In the genomic region with DNA sequence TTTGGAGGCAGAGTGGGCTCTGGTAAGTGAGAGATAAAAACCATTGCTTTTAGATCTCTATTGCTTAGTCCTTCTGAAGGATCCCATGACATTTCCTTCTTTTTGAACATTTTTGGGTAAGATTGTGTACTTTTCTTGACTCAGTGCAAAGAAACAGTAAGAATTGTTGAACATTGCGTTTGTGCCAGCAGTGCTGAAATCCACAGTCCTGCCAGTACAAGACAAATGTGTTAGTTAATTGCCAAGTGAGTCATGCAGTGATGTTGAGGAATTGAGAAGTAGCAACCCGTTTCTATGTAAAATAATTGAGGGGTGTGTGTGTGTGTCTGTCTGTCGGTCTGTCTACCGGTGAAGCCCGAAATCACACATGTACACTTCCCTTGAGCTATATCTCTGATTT, we compare ENCODE assay signal across 23 mouse cellular contexts. TPM values are rescaled to one million over a fixed set of nuclear protein-coding genes. Genes with fewer than 3 reads are reported as not detected.
DNase-seq lines count a peak whose midpoint lies in the region; ATAC-seq and TF ChIP-seq lines count a peak whose summit lies in the region.
"Had no signal": no experiment of that assay in that cellular context is flagged by ENCODE, and none has a peak within 500 bp of the region (broad histone marks: within the 10 kb centered on the region; RNA-seq: fewer than 3 reads in every experiment).

No protein-coding gene starts in this region.

- DNase-seq in adrenal gland, postnatal 10 days = peak; percentile 5
- DNase-seq in adrenal gland, postnatal 4 days (ENCODE audit: low spot score in 2 of 2) = no peak
- DNase-seq in layer of hippocampus, adult 2 months (ENCODE audit: low spot score in 2 of 2) = peak in 1 of 2 experiments; percentile 15
- DNase-seq in layer of hippocampus, postnatal 36 days = no peak
- peak; percentile 4 for DNase-seq in midbrain, postnatal 0 days (ENCODE audit: low spot score)
- peak; percentile 85 for DNase-seq in adipocyte (ENCODE audit: low spot score)
- DNase-seq in embryonic facial prominence, embryonic 10.5 days (ENCODE audit: low spot score) = no peak
- DNase-seq: cerebellum, adult 9-10 months; kidney, adult 2 months; right cerebral cortex, postnatal 4 days; thymus, postnatal 25 days had no signal

- ATAC-seq in midbrain, postnatal 0 days (ENCODE audit: low FRiP score) = no peak
- ATAC-seq in midbrain, embryonic 15.5 days (replicated peaks) = no peak
- ATAC-seq: CD4-positive, CD25-positive, alpha-beta regulatory T cell, adult 4 months; forebrain, embryonic 16.5 days; Patski had no signal

- H3K36me3 ChIP-seq in midbrain, postnatal 0 days (ENCODE audit: insufficient read depth, low read length) = no peaks in the 10 kb centered on the region
- H3K36me3 ChIP-seq in midbrain, embryonic 15.5 days (replicated peaks) = no peaks in the 10 kb centered on the region
- H3K36me3 ChIP-seq in embryonic facial prominence, embryonic 10.5 days (replicated peaks) = 0 out of 2 replicates have a peak, but pooled peaks cover 6% of the 10 kb centered on the region
- H3K36me3 ChIP-seq: embryonic facial prominence, embryonic 15.5 days; hindbrain, embryonic 15.5 days; neural tube, embryonic 15.5 days had no signal

- TF ChIP-seq CTCF in layer of hippocampus, adult 2 months (conservative IDR thresholded peaks at IDR 0.05) = no peak
- no peak for TF ChIP-seq CTCF in midbrain, postnatal 0 days (IDR thresholded peaks at IDR 0.05)

- no peaks in the 10 kb centered on the region for H3K9me3 ChIP-seq in midbrain, postnatal 0 days (ENCODE audit: low read length)
- no peaks in the 10 kb centered on the region for H3K9me3 ChIP-seq in midbrain, embryonic 15.5 days
- H3K9me3 ChIP-seq in embryonic facial prominence, embryonic 10.5 days = no peaks in the 10 kb centered on the region
- H3K9me3 ChIP-seq: embryonic facial prominence, embryonic 15.5 days; forebrain, embryonic 10.5 days; hindbrain, embryonic 15.5 days; midbrain, embryonic 10.5 days; neural tube, embryonic 15.5 days had no signal

- no peaks in the 10 kb centered on the region for H3K4me1 ChIP-seq in midbrain, postnatal 0 days (ENCODE audit: insufficient read depth, low read length)
- H3K4me1 ChIP-seq in midbrain, embryonic 15.5 days = peaks cover 18% of the 10 kb centered on the region
- peaks cover 13% of the 10 kb centered on the region; the same call in 1 of the 2 replicates for H3K4me1 ChIP-seq in embryonic facial prominence, embryonic 10.5 days
- H3K4me1 ChIP-seq: embryonic facial prominence, embryonic 15.5 days had no signal

- H3K4me2 ChIP-seq in midbrain, postnatal 0 days (ENCODE audit: low read depth, low read length, poor library complexity, severe bottlenecking) = no peak overlapping the region
- no peak overlapping the region for H3K4me2 ChIP-seq in midbrain, embryonic 15.5 days
- H3K4me2 ChIP-seq: embryonic facial prominence, embryonic 15.5 days; heart, embryonic 11.5 days; hindbrain, embryonic 15.5 days; liver, embryonic 11.5 days; neural tube, embryonic 15.5 days had no signal

- no peak overlapping the region for H3K4me3 ChIP-seq in layer of hippocampus, adult 2 months
- H3K4me3 ChIP-seq in midbrain, postnatal 0 days (ENCODE audit: low read depth, low read length) = no peak overlapping the region
- H3K4me3 ChIP-seq in midbrain, embryonic 15.5 days = no peak overlapping the region
- no peak overlapping the region for H3K4me3 ChIP-seq in embryonic facial prominence, embryonic 10.5 days
- H3K4me3 ChIP-seq: embryonic facial prominence, embryonic 15.5 days; forebrain, embryonic 10.5 days; hindbrain, embryonic 15.5 days; midbrain, embryonic 10.5 days; neural tube, embryonic 15.5 days had no signal

- peak overlapping the region; percentile 23; the same call in 1 of the 2 replicates for H3K27ac ChIP-seq in layer of hippocampus, adult 2 months
- no peak overlapping the region for H3K27ac ChIP-seq in midbrain, postnatal 0 days (ENCODE audit: low read depth, low read length)
- no peak overlapping the region for H3K27ac ChIP-seq in midbrain, embryonic 15.5 days
- no peak overlapping the region for H3K27ac ChIP-seq in embryonic facial prominence, embryonic 10.5 days (replicated peaks)
- H3K27ac ChIP-seq: embryonic facial prominence, embryonic 15.5 days; forebrain, embryonic 10.5 days; hindbrain, embryonic 15.5 days; kidney, postnatal 0 days; midbrain, embryonic 10.5 days; neural tube, embryonic 15.5 days had no signal

- no peak overlapping the region for H3K9ac ChIP-seq in midbrain, postnatal 0 days (replicated peaks; ENCODE audit: low read length, poor library complexity, severe bottlenecking)
- H3K9ac ChIP-seq in midbrain, embryonic 15.5 days = no peak overlapping the region
- H3K9ac ChIP-seq: embryonic facial prominence, embryonic 15.5 days; hindbrain, embryonic 15.5 days; neural tube, embryonic 15.5 days had no signal

- H3K27me3 ChIP-seq in midbrain, postnatal 0 days (ENCODE audit: insufficient read depth, low read length) = no peaks in the 10 kb centered on the region
- 0 out of 2 replicates have a peak, but pooled peaks cover 2% of the 10 kb centered on the region for H3K27me3 ChIP-seq in midbrain, embryonic 15.5 days (replicated peaks)
- peaks cover 45% of the 10 kb centered on the region for H3K27me3 ChIP-seq in embryonic facial prominence, embryonic 10.5 days (replicated peaks; ENCODE audit: low read depth, poor library complexity, severe bottlenecking)
- H3K27me3 ChIP-seq: hindbrain, embryonic 15.5 days had no signal

- WGBS in midbrain, postnatal 0 days = 94% methylated on average over 5 of the region's 5 CpGs
- WGBS in midbrain, embryonic 15.5 days = 91% methylated on average over 5 of the region's 5 CpGs
- WGBS in embryonic facial prominence, embryonic 10.5 days = 90% methylated on average over 5 of the region's 5 CpGs

RNA-seq across cellular contexts. Expression of a gene that starts 5.3 kb away (rescaled TPM):
- total RNA-seq in adrenal gland, postnatal 10 days (2021) = 10 to 100 TPM in 1 of 2 experiments, 1 to 10 TPM in 1; 9.9 to 13.3 TPM
- 10 to 100 TPM; 12.8 to 15.3 TPM for total RNA-seq in adrenal gland, postnatal 4 days (2021)
- total RNA-seq in layer of hippocampus, adult 2 months (2021) = 10 to 100 TPM; 47.4 to 48.1 TPM
- total RNA-seq in layer of hippocampus, postnatal 36 days (2021) = 10 to 100 TPM; 47.3 to 48.5 TPM
- 19.0 and 22.3 TPM in 2 replicates for total RNA-seq in midbrain, postnatal 0 days (2014; rRNA removed)
- 6.9 and 7.4 TPM in 2 replicates for polyA plus RNA-seq in midbrain, postnatal 0 days (2015; fragmentation: Nextera tagmentation; extraction: Ambion mirVana)
- 7.5 and 8.2 TPM in 2 replicates for polyA plus RNA-seq in midbrain, embryonic 15.5 days (2015; fragmentation: Nextera tagmentation; extraction: Ambion mirVana)
- 2.7 and 2.8 TPM in 2 replicates for polyA plus RNA-seq in embryonic facial prominence, embryonic 10.5 days (2016; fragmentation: Nextera tagmentation; extraction: Ambion mirVana)

Comparison
In these comparisons a context has a peak if more than half of its experiments do, and no peak if none do; other contexts are left out.
1. DNase-seq: peak in adrenal gland, postnatal 10 days (single experiment), midbrain, postnatal 0 days (single experiment) and adipocyte (single experiment); none in adrenal gland, postnatal 4 days (0 of 2), layer of hippocampus, postnatal 36 days (0 of 2) and embryonic facial prominence, embryonic 10.5 days (single experiment).